Comparison of ENCODE assay signal across 7 mouse cellular contexts in the genomic region with DNA sequence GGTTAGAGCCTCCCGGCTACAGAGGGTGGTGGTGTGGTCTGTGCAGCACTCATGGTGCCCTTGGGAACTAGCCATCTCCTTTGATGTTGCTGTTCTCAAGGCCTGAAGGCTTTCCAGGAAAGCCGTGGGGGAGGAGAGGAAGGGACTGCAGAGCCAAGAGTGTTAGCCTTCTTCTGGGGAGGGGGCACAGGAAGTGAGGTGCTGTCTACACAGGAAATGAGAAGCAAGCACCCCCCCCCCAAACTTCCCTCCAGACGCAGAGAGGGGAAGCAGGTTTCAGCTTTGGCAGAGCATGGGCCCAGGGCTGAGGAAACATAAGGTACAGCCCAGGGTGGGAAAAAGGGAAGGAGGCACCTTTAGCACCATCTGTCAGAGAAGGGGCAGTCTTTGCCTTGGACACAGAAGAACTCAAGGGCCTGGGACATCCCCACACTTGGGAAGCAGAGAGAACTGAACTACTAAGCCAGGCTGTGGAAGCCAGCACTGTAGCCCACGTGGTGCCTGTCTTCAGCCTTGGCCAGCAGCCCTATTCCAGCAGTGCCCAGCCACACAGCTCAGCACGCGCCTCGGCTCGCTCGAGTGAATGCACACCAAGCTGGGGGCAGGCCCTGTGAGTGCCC. TPM values are rescaled to one million over a fixed set of nuclear protein-coding genes. Genes with fewer than 3 reads are reported as not detected.
A peak's percentile ranks its signal among the peaks of the same experiment; 100 is the strongest.
DNase-seq lines count a peak whose midpoint lies in the region; ATAC-seq and TF ChIP-seq lines count a peak whose summit lies in the region.

No protein-coding gene starts in this region.

- in situ Hi-C loops in CH12.LX (cut with MboI; ENCODE audit: low pct_ligation_motif_present, low pct_unique_long_range_greater_than_20kb, low sequenced_read_pairs), result no loop called here

- DNase-seq in 416B (ENCODE audit: low read depth) (peak; percentile 51), CH12.LX (ENCODE audit: extremely low read depth) (no peak)
- DNase-seq in embryonic facial prominence, embryonic 10.5 days (ENCODE audit: low spot score), result peak; percentile 29
- peak; percentile 57 for DNase-seq in layer of hippocampus, adult 9-11 months
- DNase-seq in lung, postnatal 4 days, result peak; percentile 62 to 75
- peak; percentile 21 for DNase-seq in thymus, postnatal 25 days

- ATAC-seq in heart, embryonic 12.5 days (ENCODE audit: insufficient number of reproducible peaks, low FRiP score), result peak; percentile 69

- no peaks in the 10 kb centered on the region for H3K9me3 ChIP-seq in CH12.LX (replicated peaks; ENCODE audit: low read length)
- H3K9me3 ChIP-seq in embryonic facial prominence, embryonic 10.5 days, result no peaks in the 10 kb centered on the region
- no peaks in the 10 kb centered on the region for H3K9me3 ChIP-seq in heart, embryonic 12.5 days (replicated peaks)

- TF ChIP-seq CTCF in CH12.LX (conservative IDR thresholded peaks at IDR 0.05 in 1 of 2, IDR thresholded peaks at IDR 0.05 in 1 of 2; ENCODE audit: low read depth in 2 of 2, low read length in 2 of 2), result no peak

- H3K9ac ChIP-seq in CH12.LX (ENCODE audit: insufficient read depth, low read depth), result no peak overlapping the region
- peak overlapping the region; percentile 19; the same call in 1 of the 2 replicates for H3K9ac ChIP-seq in heart, embryonic 12.5 days

- H3K27me3 ChIP-seq in CH12.LX (replicated peaks), result no peaks in the 10 kb centered on the region
- H3K27me3 ChIP-seq in embryonic facial prominence, embryonic 10.5 days (replicated peaks; ENCODE audit: low read depth, poor library complexity, severe bottlenecking), result no peaks in the 10 kb centered on the region
- no peaks in the 10 kb centered on the region for H3K27me3 ChIP-seq in heart, embryonic 12.5 days (replicated peaks)

- H3K4me3 ChIP-seq in CH12.LX (replicated peaks in 1 of 3; ENCODE audit: low read depth in 2 of 3, low read length in 2 of 3, poor library complexity in 1 of 3), result no peak overlapping the region
- H3K4me3 ChIP-seq in embryonic facial prominence, embryonic 10.5 days, result 0 out of 2 replicates have a peak overlapping the region, but pooled peaks have one; percentile 2
- H3K4me3 ChIP-seq in heart, embryonic 12.5 days, result 0 out of 2 replicates have a peak overlapping the region, but pooled peaks have one; percentile 6

- TF ChIP-seq EP300 in CH12.LX (IDR thresholded peaks at IDR 0.05; ENCODE audit: low read length), result no peak

- H3K27ac ChIP-seq in CH12.LX (ENCODE audit: insufficient read depth, low read depth), result no peak overlapping the region
- H3K27ac ChIP-seq in embryonic facial prominence, embryonic 10.5 days (replicated peaks), result peak overlapping the region; percentile 54
- H3K27ac ChIP-seq in heart, embryonic 12.5 days (ENCODE audit: poor library complexity, severe bottlenecking), result peak overlapping the region; percentile 81

- 76% methylated on average over 9 of the region's 9 CpGs for WGBS in embryonic facial prominence, embryonic 10.5 days
- WGBS in heart, embryonic 12.5 days, result 21% methylated on average over 9 of the region's 9 CpGs

- no peak for TF ChIP-seq RAD21 in CH12.LX (IDR thresholded peaks at IDR 0.05; ENCODE audit: low read depth, low read length)

- H3K79me2 ChIP-seq in CH12.LX (replicated peaks; ENCODE audit: control insufficient read depth, extremely low read depth, insufficient read depth, poor library complexity, severe bottlenecking), result no peaks in the 10 kb centered on the region

- TF ChIP-seq POLR2A in CH12.LX (IDR thresholded peaks at IDR 0.05; ENCODE audit: low read depth, low read length), result no peak

- no peak overlapping the region for H3K4me2 ChIP-seq in CH12.LX (ENCODE audit: insufficient read depth, low read depth, poor library complexity, severe bottlenecking)
- H3K4me2 ChIP-seq in heart, embryonic 12.5 days, result peak overlapping the region; percentile 41

- dilution Hi-C loops in CH12.LX (cut with MboI; ENCODE audit: extremely low pct_ligation_motif_present, extremely low pct_unique_long_range_greater_than_20kb, low sequenced_read_pairs), result no loop called here

- H3K4me1 ChIP-seq in CH12.LX (ENCODE audit: control insufficient read depth in 1 of 2, insufficient read depth in 2 of 2), result peaks cover 0 to 13% of the 10 kb centered on the region in 2 experiments; a peak in 2 of 4 replicates
- H3K4me1 ChIP-seq in embryonic facial prominence, embryonic 10.5 days, result peaks cover 32% of the 10 kb centered on the region
- H3K4me1 ChIP-seq in heart, embryonic 12.5 days (replicated peaks), result peaks cover 63% of the 10 kb centered on the region

- H3K36me3 ChIP-seq in CH12.LX (replicated peaks in 1 of 2; ENCODE audit: control insufficient read depth in 1 of 2, insufficient read depth in 1 of 2, low read length in 1 of 2), result peaks cover 0 to 27% of the 10 kb centered on the region in 2 experiments
- peaks cover 88% of the 10 kb centered on the region for H3K36me3 ChIP-seq in embryonic facial prominence, embryonic 10.5 days (replicated peaks)
- H3K36me3 ChIP-seq in heart, embryonic 12.5 days, result peaks cover 20% of the 10 kb centered on the region

TF ChIP-seq in CH12.LX, 34 proteins besides CTCF, POLR2A, EP300 and RAD21:
- no peak for TF ChIP-seq CHD2 (IDR thresholded peaks at IDR 0.05; ENCODE audit: low read length)
- TF ChIP-seq TBP (conservative IDR thresholded peaks at IDR 0.05; ENCODE audit: low read depth, low read length), result peak; percentile 71
TF ChIP-seq in CH12.LX: peak in this region for 1.

RNA-seq across cellular contexts. Expression of a gene that starts 8.3 kb away (rescaled TPM):
- 0.88 and 0.89 TPM in 2 replicates for total RNA-seq in CH12.LX (2012; rRNA removed)
- total RNA-seq in CH12.LX (2014; rRNA removed), result 0.45 and 0.75 TPM in 2 replicates
- polyA plus RNA-seq in CH12.LX (2012; ENCODE audit: insufficient read length, low read depth), result 6.6 and 6.8 TPM in 2 replicates
- polyA plus RNA-seq in embryonic facial prominence, embryonic 10.5 days (2016; fragmentation: Nextera tagmentation; extraction: Ambion mirVana), result 14.1 and 15.1 TPM in 2 replicates
- polyA plus RNA-seq in heart, embryonic 12.5 days (2016; fragmentation: Nextera tagmentation; extraction: Ambion mirVana), result 11.4 and 12.0 TPM in 2 replicates

RNA-seq across cellular contexts. Expression of a gene that starts 25.3 kb away (rescaled TPM):
- total RNA-seq in CH12.LX (2012; rRNA removed), result 13.4 and 14.2 TPM in 2 replicates
- total RNA-seq in CH12.LX (2014; rRNA removed), result 13.8 and 15.3 TPM in 2 replicates
- 13.8 and 16.1 TPM in 2 replicates for polyA plus RNA-seq in CH12.LX (2012; ENCODE audit: insufficient read length, low read depth)
- polyA plus RNA-seq in embryonic facial prominence, embryonic 10.5 days (2016; fragmentation: Nextera tagmentation; extraction: Ambion mirVana), result 16.0 and 16.7 TPM in 2 replicates
- 11.3 and 12.2 TPM in 2 replicates for polyA plus RNA-seq in heart, embryonic 12.5 days (2016; fragmentation: Nextera tagmentation; extraction: Ambion mirVana)

RNA-seq across cellular contexts. Expression of a gene that starts 56.6 kb away (rescaled TPM):
- total RNA-seq in CH12.LX (2012; rRNA removed), result 223 and 268 TPM in 2 replicates
- 260 and 269 TPM in 2 replicates for total RNA-seq in CH12.LX (2014; rRNA removed)
- 313 and 329 TPM in 2 replicates for polyA plus RNA-seq in CH12.LX (2012; ENCODE audit: insufficient read length, low read depth)
- polyA plus RNA-seq in embryonic facial prominence, embryonic 10.5 days (2016; fragmentation: Nextera tagmentation; extraction: Ambion mirVana), result 262 and 273 TPM in 2 replicates
- 251 and 253 TPM in 2 replicates for polyA plus RNA-seq in heart, embryonic 12.5 days (2016; fragmentation: Nextera tagmentation; extraction: Ambion mirVana)

Comparison
In these comparisons a context has a peak if more than half of its experiments do, and no peak if none do; other contexts are left out.
1. H3K4me3 ChIP-seq: peak in embryonic facial prominence, embryonic 10.5 days (single experiment) and heart, embryonic 12.5 days (single experiment); none in CH12.LX (0 of 3).